13 mouse cellular contexts compared by ENCODE assay signal in the genomic region with DNA sequence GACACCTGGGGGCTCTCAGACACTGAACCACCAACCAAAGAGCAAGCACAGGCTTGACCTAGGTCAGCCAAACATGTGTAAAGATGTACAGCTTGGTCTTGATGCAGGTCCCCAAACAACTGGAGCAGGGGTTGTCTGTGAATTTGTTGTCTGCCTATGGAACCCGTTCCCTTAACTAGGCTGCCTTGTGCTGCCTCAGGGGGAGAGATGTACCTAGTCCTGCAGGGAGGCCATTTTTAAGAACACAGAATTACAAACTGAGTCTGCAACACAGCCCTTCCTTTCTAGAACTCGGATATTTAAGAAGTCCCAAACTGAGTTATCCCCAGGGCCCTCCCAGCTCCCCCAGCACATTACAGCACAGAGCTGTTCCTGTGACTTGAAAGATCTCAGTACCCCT. TPM values are rescaled to one million over a fixed set of nuclear protein-coding genes. Genes with fewer than 3 reads are reported as not detected.
DNase-seq lines count a peak whose midpoint lies in the region; ATAC-seq and TF ChIP-seq lines count a peak whose summit lies in the region.
"Had no signal": no experiment of that assay in that cellular context is flagged by ENCODE, and none has a peak within 500 bp of the region (broad histone marks: within the 10 kb centered on the region; RNA-seq: fewer than 3 reads in every experiment).

No protein-coding gene starts in this region.

- no peaks in the 10 kb centered on the region; the same call in 1 of the 2 replicates for H3K4me1 ChIP-seq in heart, adult 2 months (ENCODE audit: control insufficient read depth, insufficient read depth, low read length)
- H3K4me1 ChIP-seq in kidney, postnatal 0 days (replicated peaks; ENCODE audit: insufficient read depth, low read length), result no peaks in the 10 kb centered on the region
- peaks cover 5% of the 10 kb centered on the region for H3K4me1 ChIP-seq in embryonic fibroblast, embryonic 13.5 days (ENCODE audit: control insufficient read depth, insufficient read depth, low read length)
- peaks cover 23% of the 10 kb centered on the region for H3K4me1 ChIP-seq in limb, embryonic 15.5 days
- H3K4me1 ChIP-seq: liver, embryonic 15.5 days; midbrain, embryonic 12.5 days had no signal

- H3K9ac ChIP-seq in heart, adult 2 months (ENCODE audit: low read depth, low read length), result no peak overlapping the region
- H3K9ac ChIP-seq in kidney, postnatal 0 days (ENCODE audit: low read depth, low read length), result no peak overlapping the region
- no peak overlapping the region for H3K9ac ChIP-seq in limb, embryonic 15.5 days
- H3K9ac ChIP-seq: liver, embryonic 15.5 days; midbrain, embryonic 12.5 days had no signal

- no peak overlapping the region for H3K4me2 ChIP-seq in kidney, postnatal 0 days (ENCODE audit: low read length)
- no peak overlapping the region for H3K4me2 ChIP-seq in limb, embryonic 15.5 days
- H3K4me2 ChIP-seq: liver, embryonic 15.5 days; midbrain, embryonic 12.5 days had no signal

- intact Hi-C loops in heart, adult 2 months (cut with DNase I), result no loop called here
- intact Hi-C loops in heart, postnatal 25 days (cut with DNase I), result no loop called here

- no peak for TF ChIP-seq CTCF in heart, adult 2 months (IDR thresholded peaks at IDR 0.05)
- no peak for TF ChIP-seq CTCF in kidney, postnatal 0 days (IDR thresholded peaks at IDR 0.05; ENCODE audit: low read depth)
- TF ChIP-seq CTCF in embryonic fibroblast, embryonic 13.5 days (IDR thresholded peaks at IDR 0.05; ENCODE audit: borderline replicate concordance, insufficient read depth, low read length), result no peak

- no peaks in the 10 kb centered on the region for H3K9me3 ChIP-seq in kidney, postnatal 0 days (replicated peaks; ENCODE audit: low read length)
- H3K9me3 ChIP-seq in limb, embryonic 15.5 days, result no peaks in the 10 kb centered on the region
- H3K9me3 ChIP-seq: G1E; liver, embryonic 15.5 days; midbrain, embryonic 12.5 days had no signal

- no peak overlapping the region for H3K4me3 ChIP-seq in heart, adult 2 months
- H3K4me3 ChIP-seq in kidney, postnatal 0 days (replicated peaks; ENCODE audit: low read depth, low read length), result no peak overlapping the region
- H3K4me3 ChIP-seq in embryonic fibroblast, embryonic 13.5 days (ENCODE audit: insufficient read depth, low read length), result no peak overlapping the region
- no peak overlapping the region for H3K4me3 ChIP-seq in limb, embryonic 15.5 days
- H3K4me3 ChIP-seq: erythroblast, embryonic 14.5 days; liver, embryonic 15.5 days; midbrain, embryonic 12.5 days had no signal

- 49% methylated on average over 2 of the region's 2 CpGs for WGBS in heart, adult 2 months
- 57% methylated on average over 2 of the region's 2 CpGs for WGBS in kidney, postnatal 0 days
- WGBS in limb, embryonic 15.5 days, result 40% methylated on average over 2 of the region's 2 CpGs

- no peaks in the 10 kb centered on the region for H3K36me3 ChIP-seq in heart, adult 2 months (ENCODE audit: control insufficient read depth, insufficient read depth, low read length)
- no peaks in the 10 kb centered on the region for H3K36me3 ChIP-seq in kidney, postnatal 0 days (ENCODE audit: insufficient read depth, low read length)
- no peaks in the 10 kb centered on the region for H3K36me3 ChIP-seq in limb, embryonic 15.5 days
- H3K36me3 ChIP-seq: G1E; liver, embryonic 15.5 days; midbrain, embryonic 12.5 days had no signal

- H3K27me3 ChIP-seq in heart, adult 2 months (ENCODE audit: control insufficient read depth, insufficient read depth, low read length), result no peaks in the 10 kb centered on the region
- no peaks in the 10 kb centered on the region for H3K27me3 ChIP-seq in kidney, postnatal 0 days (ENCODE audit: insufficient read depth, low read length)
- no peaks in the 10 kb centered on the region for H3K27me3 ChIP-seq in limb, embryonic 15.5 days
- H3K27me3 ChIP-seq: liver, embryonic 15.5 days; midbrain, embryonic 12.5 days had no signal

- no peak for TF ChIP-seq POLR2A in heart, adult 2 months (IDR thresholded peaks at IDR 0.05; ENCODE audit: insufficient read depth, low read depth, low read length)
- no peak for TF ChIP-seq POLR2A in embryonic fibroblast, embryonic 13.5 days (IDR thresholded peaks at IDR 0.05; ENCODE audit: low read depth, low read length)

- no peak for ATAC-seq in kidney, postnatal 0 days (replicated peaks; ENCODE audit: low FRiP score, low read depth)
- no peak for ATAC-seq in limb, embryonic 15.5 days (ENCODE audit: insufficient number of reproducible peaks, low FRiP score, low TSS enrichment, low read depth)
- ATAC-seq: activated CD4-positive, CD25-positive, alpha-beta regulatory T cell, adult 4 months had no signal

- TF ChIP-seq EP300 in heart, adult 2 months (IDR thresholded peaks at IDR 0.05; ENCODE audit: insufficient read depth, low read depth, low read length), result no peak

- no peaks in the 10 kb centered on the region for H3K79me2 ChIP-seq in heart, adult 2 months (replicated peaks; ENCODE audit: control insufficient read depth, insufficient read depth, low read length)

- H3K27ac ChIP-seq in heart, adult 2 months, result peak overlapping the region; percentile 51
- peak overlapping the region; percentile 75 for H3K27ac ChIP-seq in kidney, postnatal 0 days
- H3K27ac ChIP-seq in embryonic fibroblast, embryonic 13.5 days (ENCODE audit: insufficient read depth, low read length), result peak overlapping the region; percentile 96
- H3K27ac ChIP-seq in limb, embryonic 15.5 days, result peak overlapping the region; percentile 84
- H3K27ac ChIP-seq: liver, embryonic 15.5 days; midbrain, embryonic 12.5 days had no signal

- no peak for DNase-seq in heart, adult 2 months
- no peak for DNase-seq in heart, postnatal 25 days (ENCODE audit: low spot score)
- DNase-seq in kidney, postnatal 0 days (ENCODE audit: low spot score), result no peak
- no peak for DNase-seq in kidney, adult 18-20 months
- DNase-seq in adrenal gland, adult 8-10 months, result no peak
- no peak for DNase-seq in cerebellum, adult 18-20 months

RNA-seq across cellular contexts. Expression of gene Lama4, which starts 57.5 kb away (rescaled TPM):
- total RNA-seq in heart, adult 2 months (2021), result 10 to 100 TPM; 51.8 to 55.4 TPM
- 40.7 and 52.7 TPM in 2 replicates for polyA plus RNA-seq in heart, adult 2 months (2012; rRNA removed)
- total RNA-seq in heart, postnatal 25 days (2021), result 10 to 100 TPM; 72.6 to 81.7 TPM
- polyA plus RNA-seq in kidney, postnatal 0 days (2015; fragmentation: Nextera tagmentation; extraction: Ambion mirVana), result 46.0 and 46.3 TPM in 2 replicates
- 88.0 and 177 TPM in 2 replicates for polyA plus RNA-seq in embryonic fibroblast, embryonic 13.5 days (2011; ENCODE audit: insufficient read length, low read depth, missing spikeins)
- polyA plus RNA-seq in limb, embryonic 15.5 days (2015; fragmentation: Nextera tagmentation; extraction: Ambion mirVana), result 83.9 and 85.8 TPM in 2 replicates
- total RNA-seq in adrenal gland, adult 8-10 months (2022), result 10 to 100 TPM; 23.3 to 76.8 (median 55.6) TPM
- polyA plus RNA-seq: erythroblast, embryonic 14.5 days; G1E had no signal
